Mouse (Mus musculus) lung, embryonic 15.5 days (tissue): ENCODE measurements around the gene H1foo. TPM values are rescaled to one million over a fixed set of nuclear protein-coding genes. Genes with fewer than 3 reads are reported as not detected.

Experiments used
- ATAC-seq: fragments of 200-750 bp; cut with Nextera tagmentation; 2 replicates; pipeline ENCODE4 v1.8.0; 2017; ENCODE audit warnings: moderate number of reproducible peaks, borderline replicate concordance; ENCODE audit not compliant: low FRiP score, low TSS enrichment; ENCODE audit errors: extremely low read depth
- H3K27ac ChIP-seq: fragments of 300-500 bp; sonication (generic); 2 replicates; pipeline ENCODE4 v1.5.1; 2015; ENCODE audit warnings: moderate library complexity, mild to moderate bottlenecking, inconsistent platforms
- H3K27me3 ChIP-seq: fragments of 300-500 bp; sonication (generic); 2 replicates; pipeline ENCODE4 v1.6.1; 2015; ENCODE audit warnings: inconsistent platforms
- H3K36me3 ChIP-seq: fragments of 300-500 bp; sonication (generic); 2 replicates; pipeline ENCODE4 v1.6.1; 2015; ENCODE audit warnings: inconsistent platforms
- H3K4me1 ChIP-seq: fragments of 300-500 bp; sonication (generic); 2 replicates; pipeline ENCODE4 v1.6.1; 2015; ENCODE audit warnings: inconsistent platforms
- H3K4me2 ChIP-seq: fragments of 300-500 bp; sonication (generic); 2 replicates; pipeline ENCODE4 v1.6.1; 2015; ENCODE audit warnings: inconsistent platforms, mild to moderate bottlenecking, moderate library complexity
- H3K4me3 ChIP-seq: fragments of 300-500 bp; sonication (generic); 2 replicates; pipeline ENCODE4 v1.5.1; 2015; ENCODE audit warnings: mild to moderate bottlenecking, inconsistent platforms
- H3K9ac ChIP-seq: fragments of 300-500 bp; sonication (generic); 2 replicates; pipeline ENCODE4 v1.6.1; 2015; ENCODE audit warnings: inconsistent platforms
- H3K9me3 ChIP-seq: fragments of 300-500 bp; sonication (generic); 2 replicates; pipeline ENCODE4 v1.6.1; 2016; ENCODE audit warnings: inconsistent platforms
- WGBS: fragments of 180-500 bp; shearing (Covaris S2); methylation state at CpG from one replicate; pipeline ENCODE4 v1.1.7; 2015; 5-methylcytosine and 5-hydroxymethylcytosine counted together
- polyA plus RNA-seq: library from polyadenylated mRNA; unstranded; fragments of >200 nt; fragmentation: Nextera tagmentation; extraction: Ambion mirVana; gene quantifications from 2 replicates; pipeline ENCODE4 v1.2.1, GENCODE M21; 2015

The H1foo gene
- polyA plus RNA-seq, 1 experiment from 2014 or later, result not detected

DNA sequence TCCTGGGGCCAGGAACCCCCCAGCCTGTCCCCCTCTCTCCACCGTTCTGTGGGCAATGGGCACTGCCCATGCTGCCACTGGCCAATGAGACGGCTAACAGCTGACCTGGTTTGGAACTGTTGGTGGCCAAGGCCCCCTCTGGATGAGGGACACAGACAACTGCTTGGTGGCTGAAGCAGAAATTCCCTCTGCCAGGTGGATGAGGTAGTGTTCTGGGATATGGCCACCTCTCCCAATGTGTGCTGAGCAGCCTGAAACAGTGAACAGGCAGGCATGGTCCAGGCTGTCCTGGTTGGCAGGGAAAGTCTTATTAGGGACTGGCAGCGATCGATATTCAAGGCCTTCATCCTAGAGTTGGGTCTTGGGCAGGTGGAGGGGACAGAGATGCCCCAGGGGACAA lies 10.4 kb downstream of the H1foo start:
- Histone ChIP-seq H3K9me3 (no peaks in the 10 kb centered on the region), H3K9ac (no peak overlapping the region), H3K4me3 (no peak overlapping the region), H3K27ac (peak overlapping the region; percentile 65; the same call in 1 of the 2 replicates), H3K27me3 (no peaks in the 10 kb centered on the region), H3K36me3 (peaks cover 33% of the 10 kb centered on the region), H3K4me2 (no peak overlapping the region), H3K4me1 (peaks cover 60% of the 10 kb centered on the region)
- WGBS, result 72% methylated on average over 4 of the region's 4 CpGs
- no peak for ATAC-seq

- H3K36me3 ChIP-seq, result peaks cover 38% of the 10 kb centered on the region
- no peak overlapping the region for H3K9ac ChIP-seq
- no peak overlapping the region for H3K4me2 ChIP-seq
- peaks cover 63% of the 10 kb centered on the region for H3K4me1 ChIP-seq
- no peak overlapping the region for H3K4me3 ChIP-seq
- H3K9me3 ChIP-seq, result no peaks in the 10 kb centered on the region
- WGBS, result 72% methylated on average over 11 of the region's 11 CpGs
- no peak overlapping the region for H3K27ac ChIP-seq
- H3K27me3 ChIP-seq, result no peaks in the 10 kb centered on the region
- no peak for ATAC-seq
Measured at GRCm38 (mm10) chr6:115955664-115956063, 10.9 kb downstream of the H1foo start.

GRCm38 (mm10) chr6:115956418-115956921 lies 11.7 kb downstream of the H1foo start:
- H3K4me2 ChIP-seq, result peak overlapping the region; percentile 22; the same call in 1 of the 2 replicates
- peaks cover 40% of the 10 kb centered on the region for H3K36me3 ChIP-seq
- H3K9me3 ChIP-seq, result no peaks in the 10 kb centered on the region
- H3K4me3 ChIP-seq, result no peak overlapping the region
- 36% methylated on average over 13 of the region's 13 CpGs for WGBS
- H3K4me1 ChIP-seq, result peaks cover 63% of the 10 kb centered on the region
- ATAC-seq, result no peak
- H3K27me3 ChIP-seq, result no peaks in the 10 kb centered on the region
- no peak overlapping the region for H3K9ac ChIP-seq
- H3K27ac ChIP-seq, result peak overlapping the region; percentile 91

GRCm38 (mm10) chr6:115956922-115957601 lies 12.3 kb downstream of the H1foo start:
- peak; percentile 87 for ATAC-seq
- H3K9me3 ChIP-seq, result no peaks in the 10 kb centered on the region
- peaks cover 44% of the 10 kb centered on the region for H3K36me3 ChIP-seq
- no peak overlapping the region for H3K4me2 ChIP-seq
- H3K9ac ChIP-seq, result no peak overlapping the region
- WGBS, result 22% methylated on average over 16 of the region's 16 CpGs
- H3K4me3 ChIP-seq, result no peak overlapping the region
- peaks cover 63% of the 10 kb centered on the region for H3K4me1 ChIP-seq
- H3K27me3 ChIP-seq, result no peaks in the 10 kb centered on the region
- H3K27ac ChIP-seq, result peak overlapping the region; percentile 91

DNA sequence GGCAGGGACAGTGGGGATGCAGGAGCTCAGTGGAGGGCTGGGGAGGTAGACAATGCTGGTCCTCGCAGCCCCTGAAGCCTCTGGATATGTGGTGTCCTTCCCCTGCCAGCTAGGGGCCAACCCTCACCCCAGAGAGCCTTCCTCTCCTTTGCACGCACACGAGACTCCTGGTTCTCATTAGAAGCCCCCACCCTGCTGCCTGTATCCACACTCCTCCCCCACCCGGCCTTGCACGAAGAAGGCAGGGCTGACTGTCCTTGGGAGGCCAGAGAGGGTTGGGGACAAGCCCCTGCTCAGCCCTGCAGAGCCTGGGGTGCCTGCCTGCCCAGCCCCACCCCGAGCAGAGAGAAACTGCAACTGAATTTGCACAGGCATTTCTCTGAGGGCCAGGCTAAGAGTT lies 12.9 kb downstream of the H1foo start:
- H3K36me3 ChIP-seq, result peaks cover 50% of the 10 kb centered on the region
- no peak overlapping the region for H3K4me2 ChIP-seq
- ATAC-seq, result peak; percentile 4; the same call in 1 of the 2 replicates
- H3K9ac ChIP-seq, result no peak overlapping the region
- H3K4me1 ChIP-seq, result peaks cover 63% of the 10 kb centered on the region
- peak overlapping the region; percentile 91 for H3K27ac ChIP-seq
- no peaks in the 10 kb centered on the region for H3K27me3 ChIP-seq
- H3K4me3 ChIP-seq, result no peak overlapping the region
- H3K9me3 ChIP-seq, result no peaks in the 10 kb centered on the region
- WGBS, result 39% methylated on average over 6 of the region's 6 CpGs

- peaks cover 53% of the 10 kb centered on the region for H3K36me3 ChIP-seq
- peaks cover 63% of the 10 kb centered on the region for H3K4me1 ChIP-seq
- peak overlapping the region; percentile 91 for H3K27ac ChIP-seq
- H3K9me3 ChIP-seq, result no peaks in the 10 kb centered on the region
- H3K27me3 ChIP-seq, result no peaks in the 10 kb centered on the region
- H3K9ac ChIP-seq, result no peak overlapping the region
- WGBS, result 81% methylated on average over 9 of the region's 9 CpGs
- ATAC-seq, result no peak
- H3K4me3 ChIP-seq, result no peak overlapping the region
- H3K4me2 ChIP-seq, result no peak overlapping the region
Measured at GRCm38 (mm10) chr6:115958445-115958844, 13.7 kb downstream of the H1foo start.

GRCm38 (mm10) chr6:115959151-115959691 lies 14.5 kb downstream of the H1foo start:
- ATAC-seq, result peak; percentile 10; the same call in 1 of the 2 replicates
- H3K27me3 ChIP-seq, result no peaks in the 10 kb centered on the region
- 31% methylated on average over 7 of the region's 7 CpGs for WGBS
- H3K27ac ChIP-seq, result peak overlapping the region; percentile 72
- H3K9ac ChIP-seq, result no peak overlapping the region
- H3K4me3 ChIP-seq, result no peak overlapping the region
- no peak overlapping the region for H3K4me2 ChIP-seq
- peaks cover 55% of the 10 kb centered on the region for H3K36me3 ChIP-seq
- H3K4me1 ChIP-seq, result peaks cover 58% of the 10 kb centered on the region
- no peaks in the 10 kb centered on the region for H3K9me3 ChIP-seq

- Histone ChIP-seq H3K4me3 (no peak overlapping the region), H3K4me1 (peaks cover 47% of the 10 kb centered on the region), H3K36me3 (peaks cover 48% of the 10 kb centered on the region), H3K9ac (no peak overlapping the region), H3K9me3 (no peaks in the 10 kb centered on the region), H3K27ac (peak overlapping the region; percentile 72), H3K27me3 (no peaks in the 10 kb centered on the region), H3K4me2 (no peak overlapping the region)
- no peak for ATAC-seq
- WGBS, result 89% methylated on average over 19 of the region's 19 CpGs
Measured at GRCm38 (mm10) chr6:115960322-115960721, 15.6 kb downstream of the H1foo start.

GRCm38 (mm10) chr6:115961743-115962142 lies 17.0 kb downstream of the H1foo start:
- Histone ChIP-seq H3K27me3 (no peaks in the 10 kb centered on the region), H3K9ac (no peak overlapping the region), H3K9me3 (no peaks in the 10 kb centered on the region), H3K27ac (no peak overlapping the region), H3K36me3 (peaks cover 61% of the 10 kb centered on the region), H3K4me3 (no peak overlapping the region), H3K4me1 (peaks cover 35% of the 10 kb centered on the region), H3K4me2 (no peak overlapping the region)
- WGBS, result 81% methylated on average over 3 of the region's 3 CpGs
- no peak for ATAC-seq

GRCm38 (mm10) chr6:115962439-115963085 lies 17.8 kb downstream of the H1foo start:
- Histone ChIP-seq H3K4me1 (peaks cover 29% of the 10 kb centered on the region), H3K4me2 (no peak overlapping the region), H3K9me3 (no peaks in the 10 kb centered on the region), H3K9ac (no peak overlapping the region), H3K27me3 (no peaks in the 10 kb centered on the region), H3K27ac (no peak overlapping the region), H3K4me3 (no peak overlapping the region), H3K36me3 (peaks cover 69% of the 10 kb centered on the region)
- 45% methylated on average over 23 of the region's 23 CpGs for WGBS
- ATAC-seq, result no peak

DNA sequence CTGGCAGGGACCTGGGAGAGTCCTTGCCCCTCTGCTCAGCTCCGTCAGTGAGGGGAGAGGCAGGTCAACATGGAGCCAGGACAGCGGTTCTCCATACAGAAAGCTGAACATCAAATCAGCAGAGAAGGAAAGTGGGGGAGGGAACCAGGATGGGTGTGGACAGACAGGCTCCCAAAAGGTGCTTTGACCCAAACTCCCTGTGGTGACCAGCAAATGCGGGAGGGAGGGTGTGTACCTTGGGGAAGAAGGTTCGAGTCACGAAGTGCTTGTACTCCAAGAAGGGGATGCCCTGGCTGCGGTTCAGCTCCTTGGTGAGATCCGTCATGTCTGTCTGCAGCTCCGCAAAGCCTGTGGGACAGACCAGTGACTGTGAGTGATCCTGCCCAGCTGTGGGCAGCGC lies 18.9 kb downstream of the H1foo start:
- Histone ChIP-seq H3K36me3 (peaks cover 74% of the 10 kb centered on the region), H3K9me3 (no peaks in the 10 kb centered on the region), H3K27ac (no peak overlapping the region), H3K9ac (no peak overlapping the region), H3K4me1 (peaks cover 18% of the 10 kb centered on the region), H3K4me2 (no peak overlapping the region), H3K4me3 (no peak overlapping the region), H3K27me3 (no peaks in the 10 kb centered on the region)
- 69% methylated on average over 9 of the region's 9 CpGs for WGBS
- ATAC-seq, result no peak
